Mouse (Mus musculus) monocyte, adult 5-6 weeks (primary cell): ENCODE results near the gene Dph7. TPM values are rescaled to one million over a fixed set of nuclear protein-coding genes. Genes with fewer than 3 reads are reported as not detected.
"Not testable (repeated sequence)": the region's sequence is repeated elsewhere in the genome, so short reads cannot be mapped to it uniquely, and the experiment has no call there.

ENCODE experiments used
- ATAC-seq: fragments of 153-309, 156-312 bp; replicated peaks from 2 replicates; pipeline ENCODE4 v1.8.0; 2017; ENCODE audit warnings: mild to moderate bottlenecking; ENCODE audit not compliant: low TSS enrichment, insufficient number of reproducible peaks, severe bottlenecking, poor library complexity, low FRiP score
- total RNA-seq: library from RNA; stranded (forward); fragments of 200-1000, 200-491, 200-594 nt; gene quantifications from 3 replicates; pipeline ENCODE4 v1.2.3, GENCODE M21; 2017

The Dph7 gene
- total RNA-seq, 1 experiment from 2014 or later: 8.6 TPM

DNA sequence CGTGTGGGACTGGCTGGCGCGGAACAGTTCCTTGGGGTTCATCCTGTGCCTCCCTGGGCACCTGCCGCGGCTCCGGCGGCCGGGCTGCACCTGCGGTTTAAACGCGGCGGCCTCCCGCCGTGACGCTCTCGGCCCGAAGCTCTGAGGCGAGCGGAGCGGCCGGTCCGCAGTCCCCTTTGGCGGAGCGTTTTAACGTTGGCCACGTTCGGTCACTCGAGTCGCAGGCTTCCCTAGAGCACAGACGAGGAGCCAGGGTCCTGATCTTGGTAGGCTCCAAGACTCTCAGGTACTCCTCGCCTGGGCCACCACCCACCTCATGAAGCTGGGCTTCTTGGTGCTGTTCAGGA lies 12.0 kb upstream of the Dph7 start:
- 0 out of 2 replicates have a peak, but pooled peaks have one; percentile 19 for ATAC-seq

GRCm38 (mm10) chr2:24952537-24953055 lies 9.6 kb upstream of the Dph7 start:
- ATAC-seq: no peak

DNA sequence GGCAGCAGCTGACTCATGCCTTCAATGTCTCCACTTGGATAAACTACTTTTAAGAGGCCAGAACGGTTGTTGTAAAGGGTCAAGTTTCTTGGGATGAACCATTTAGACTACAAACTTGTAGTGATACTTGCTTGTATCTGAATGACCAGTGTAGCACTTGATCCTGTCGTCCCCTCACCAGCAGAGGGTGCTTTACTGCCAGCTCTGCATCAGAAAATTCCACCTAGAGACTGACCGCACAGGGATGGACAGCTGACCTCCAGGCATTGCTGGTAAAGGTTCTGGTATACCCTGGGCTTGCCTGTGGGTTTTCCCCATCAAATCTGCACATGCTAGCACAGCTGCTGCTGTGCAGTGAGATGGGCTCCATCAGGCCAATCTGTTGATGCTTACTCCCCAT lies 1.3 kb upstream of the Dph7 start:
- ATAC-seq: no peak

- no peak for ATAC-seq
Observed at GRCm38 (mm10) chr2:24970386-24970785, 8.2 kb downstream of the Dph7 start.

GRCm38 (mm10) chr2:24974452-24974851 lies 12.3 kb downstream of the Dph7 start:
- ATAC-seq: not testable (repeated sequence)

GRCm38 (mm10) chr2:24974906-24975703 lies 12.9 kb downstream of the Dph7 start, which contains the start of gene Mrpl41:
TSS of gene Mrpl41 (minus strand) at chr2:24975098.
- peak; percentile 81 for ATAC-seq

- ATAC-seq: peak; percentile 74
Observed at GRCm38 (mm10) chr2:24975704-24976297, 13.6 kb downstream of the Dph7 start, which contains the start of gene Pnpla7. TSS of gene Pnpla7 (plus strand) at chr2:24976033.

- ATAC-seq: peak; percentile 32; the same call in 1 of the 2 replicates
Observed at GRCm38 (mm10) chr2:24976960-24977359, 14.8 kb downstream of the Dph7 start.

- ATAC-seq: no peak
Observed at GRCm38 (mm10) chr2:24987762-24988161, 25.6 kb downstream of the Dph7 start.

DNA sequence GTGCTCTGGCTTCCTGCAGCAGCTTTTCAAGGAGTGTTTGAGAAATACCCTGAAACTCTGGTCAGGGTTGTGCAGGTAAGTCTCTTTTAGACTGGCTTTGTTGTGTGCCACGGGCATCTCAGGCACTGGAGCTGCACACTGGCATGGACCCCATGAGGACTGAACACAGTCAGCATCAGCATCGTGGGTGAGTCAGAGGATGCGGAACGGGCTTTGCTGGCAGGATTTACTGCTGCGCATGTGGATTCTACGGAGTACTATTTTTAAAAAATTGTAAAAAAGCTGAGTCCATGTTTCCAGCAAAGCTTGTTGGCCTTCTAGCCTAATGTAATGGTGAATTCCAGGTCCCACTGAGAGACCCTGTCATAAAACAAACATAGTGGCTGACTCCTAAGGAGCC lies 33.1 kb downstream of the Dph7 start:
- no peak for ATAC-seq

DNA sequence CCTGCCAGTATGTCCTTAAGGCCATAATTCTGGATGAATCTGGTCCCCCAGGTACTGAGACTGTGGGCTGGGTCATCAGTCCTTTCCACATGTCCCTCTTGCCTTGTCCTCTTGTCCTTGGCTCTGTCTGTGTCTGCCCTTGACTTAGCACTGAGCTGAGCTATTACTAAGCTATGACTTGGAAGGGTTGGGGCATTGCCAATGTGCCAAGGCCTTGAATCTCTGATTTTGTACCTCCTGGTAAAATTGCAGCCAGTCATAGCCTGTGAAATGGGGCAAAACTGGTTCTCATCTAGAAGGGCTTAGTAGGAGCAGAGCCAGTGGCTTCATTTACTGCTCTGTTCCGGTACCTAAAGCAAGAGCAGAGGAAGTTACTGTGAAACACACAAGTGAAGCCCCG lies 34.3 kb downstream of the Dph7 start:
- ATAC-seq: no peak

DNA sequence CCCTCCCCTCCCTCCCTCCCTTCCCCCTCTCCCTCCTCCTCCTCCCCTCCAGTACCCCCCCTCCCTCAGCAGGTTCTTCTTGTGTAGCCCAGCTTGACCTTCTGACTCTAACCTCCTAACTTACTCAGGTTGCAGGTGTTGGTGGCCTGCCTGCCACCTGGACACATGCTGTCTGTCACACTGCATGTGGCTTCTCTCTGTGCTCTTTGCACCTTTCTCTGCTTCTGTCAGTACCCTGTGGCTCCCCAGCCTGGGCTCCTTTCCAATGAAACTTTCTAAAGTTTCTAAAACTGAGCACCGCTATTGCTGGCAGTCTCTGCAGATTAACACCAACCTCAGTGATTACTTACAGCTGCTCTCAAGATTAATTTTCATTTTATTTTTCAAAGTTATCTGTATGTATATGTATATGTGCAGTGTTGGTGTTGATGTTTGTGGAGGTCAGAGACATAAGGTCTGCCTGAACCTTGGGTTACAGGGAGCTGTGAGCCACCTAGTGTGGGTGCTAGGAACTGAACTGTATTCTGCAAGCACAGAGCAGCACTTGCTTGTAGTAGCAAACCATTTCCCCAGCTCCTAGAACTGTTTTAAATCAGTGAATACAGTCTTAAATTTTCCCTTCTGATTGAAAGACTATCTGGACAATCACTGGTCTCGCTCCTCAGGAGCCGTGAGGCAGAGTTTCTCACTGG lies 38.5 kb downstream of the Dph7 start:
- no peak for ATAC-seq

DNA sequence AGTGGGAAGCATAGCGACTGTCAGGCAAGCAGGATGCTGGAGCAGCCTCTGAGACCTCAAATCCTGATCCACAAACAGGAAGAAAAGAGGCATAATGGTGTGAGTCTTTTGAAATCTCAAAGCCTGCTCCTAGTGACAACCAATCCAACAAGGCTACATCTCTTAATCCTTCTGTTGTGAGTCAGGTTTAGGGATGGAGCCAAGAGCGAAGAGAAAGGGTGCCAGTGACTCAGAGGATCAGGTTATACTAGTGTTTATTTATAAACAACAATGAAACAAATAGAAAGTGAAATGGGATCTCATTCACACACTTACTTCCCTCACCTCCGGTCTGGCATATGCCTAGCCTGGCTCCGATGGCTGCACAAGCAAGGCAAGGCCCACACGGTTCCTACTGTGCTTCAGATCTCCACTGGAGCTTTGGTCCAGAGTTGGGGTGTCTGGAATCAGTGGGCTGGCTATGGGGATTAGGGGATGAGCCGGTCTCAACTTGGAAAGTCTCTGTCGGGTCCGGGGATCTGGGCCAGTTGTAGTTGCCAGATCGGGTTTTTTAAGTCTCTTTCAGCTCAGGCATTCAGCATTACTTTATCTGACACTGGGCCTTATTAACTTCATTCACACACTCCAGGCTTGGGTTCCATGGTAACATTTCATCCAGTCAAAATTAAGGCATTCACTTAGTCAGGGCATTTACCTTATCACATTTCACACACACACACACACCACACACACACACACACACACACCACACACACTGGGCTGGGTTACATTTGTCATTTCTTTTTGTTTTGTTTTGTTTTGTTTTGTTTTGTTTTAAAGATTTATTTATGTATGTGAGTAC lies 42.0 kb downstream of the Dph7 start:
- no peak for ATAC-seq

DNA sequence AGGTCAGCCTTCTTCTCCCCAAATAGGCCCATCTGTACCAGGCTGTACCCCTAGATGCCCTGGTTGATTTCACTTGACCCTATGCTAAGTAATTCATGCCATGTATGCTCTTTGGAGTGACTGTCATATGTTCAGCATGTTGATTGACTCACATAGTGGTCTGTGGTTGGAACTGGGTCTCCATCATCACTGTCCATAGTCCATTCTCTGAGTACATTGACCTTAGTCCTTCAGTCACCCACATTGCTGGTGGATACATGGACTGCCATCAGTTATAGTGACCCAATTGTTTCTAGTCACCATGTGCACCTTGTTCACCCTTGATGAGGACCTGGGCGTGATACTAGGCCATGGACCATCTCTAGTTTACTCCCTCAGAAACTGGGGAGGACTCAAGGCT lies 44.6 kb downstream of the Dph7 start:
- ATAC-seq: no peak

DNA sequence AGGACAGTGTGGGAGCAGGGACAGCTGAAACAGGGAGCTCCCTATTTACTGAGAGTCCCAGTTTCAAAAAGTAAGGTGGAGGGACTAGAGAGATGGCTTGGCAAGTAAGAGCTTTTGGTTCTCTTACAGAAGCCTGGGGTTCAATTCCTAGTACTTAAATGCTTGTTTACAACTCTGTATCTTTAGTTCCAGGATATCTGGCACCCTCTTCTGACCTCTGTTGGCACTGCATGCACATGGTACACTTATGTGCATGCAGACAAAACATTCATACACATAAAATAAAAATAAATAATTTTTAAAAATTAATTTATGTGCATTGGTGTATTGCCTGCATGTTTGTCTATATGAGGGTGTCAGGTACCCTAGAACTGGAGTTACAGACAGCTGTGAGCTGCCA lies 46.0 kb downstream of the Dph7 start:
- no peak for ATAC-seq
